Mouse (Mus musculus): ENCODE measurements around the gene Tatdn3. TPM values are rescaled to one million over a fixed set of nuclear protein-coding genes. Genes with fewer than 3 reads are reported as not detected.

Gene Tatdn3
- polyA plus RNA-seq, 1 experiment from 2014 or later = 16.6 TPM

- Histone ChIP-seq H3K27ac (no peak overlapping the region), H3K4me1 (peaks cover 19% of the 10 kb centered on the region), H3K36me3 (peaks cover 27% of the 10 kb centered on the region), H3K27me3 (ENCODE audit: insufficient read depth, poor library complexity, severe bottlenecking) (no peaks in the 10 kb centered on the region), H3K4me3 (no peak overlapping the region), H3K9me3 (no peaks in the 10 kb centered on the region)
- no peak for DNase-seq (ENCODE audit: low spot score)
- 95% methylated on average over 7 of the region's 7 CpGs for WGBS
Measured at GRCm38 (mm10) chr1:191021016-191021415, 41.7 kb downstream of the Tatdn3 start.

GRCm38 (mm10) chr1:191020217-191020924, 42.4 kb downstream of the Tatdn3 start:
- Histone ChIP-seq H3K27me3 (ENCODE audit: insufficient read depth, poor library complexity, severe bottlenecking) (no peaks in the 10 kb centered on the region), H3K36me3 (peaks cover 27% of the 10 kb centered on the region), H3K27ac (no peak overlapping the region), H3K4me1 (peaks cover 13% of the 10 kb centered on the region), H3K4me3 (no peak overlapping the region), H3K9me3 (no peaks in the 10 kb centered on the region)
- WGBS = 76% methylated on average over 3 of the region's 3 CpGs
- DNase-seq (ENCODE audit: low spot score) = peak; percentile 39

- H3K27ac ChIP-seq = no peak overlapping the region
- DNase-seq (ENCODE audit: low spot score) = no peak
- 92% methylated on average over 5 of the region's 5 CpGs for WGBS
- no peaks in the 10 kb centered on the region for H3K9me3 ChIP-seq
- peaks cover 31% of the 10 kb centered on the region for H3K36me3 ChIP-seq
- peaks cover 7% of the 10 kb centered on the region; the same call in 1 of the 2 replicates for H3K4me1 ChIP-seq
- H3K4me3 ChIP-seq = no peak overlapping the region
- no peaks in the 10 kb centered on the region for H3K27me3 ChIP-seq (ENCODE audit: insufficient read depth, poor library complexity, severe bottlenecking)
Measured at GRCm38 (mm10) chr1:191019803-191020202, 42.9 kb downstream of the Tatdn3 start.

- Histone ChIP-seq H3K27me3 (ENCODE audit: insufficient read depth, poor library complexity, severe bottlenecking) (no peaks in the 10 kb centered on the region), H3K27ac (no peak overlapping the region), H3K9me3 (no peaks in the 10 kb centered on the region), H3K36me3 (peaks cover 64% of the 10 kb centered on the region), H3K4me3 (no peak overlapping the region), H3K4me1 (no peaks in the 10 kb centered on the region)
- 94% methylated on average over 3 of the region's 3 CpGs for WGBS
- no peak for DNase-seq (ENCODE audit: low spot score)
Measured at GRCm38 (mm10) chr1:191014271-191014670, 48.5 kb downstream of the Tatdn3 start.

- Histone ChIP-seq H3K4me1 (no peaks in the 10 kb centered on the region), H3K4me3 (no peak overlapping the region), H3K9me3 (no peaks in the 10 kb centered on the region), H3K36me3 (peaks cover 77% of the 10 kb centered on the region), H3K27ac (no peak overlapping the region), H3K27me3 (ENCODE audit: insufficient read depth, poor library complexity, severe bottlenecking) (no peaks in the 10 kb centered on the region)
- WGBS = 96% methylated on average over 5 of the region's 5 CpGs
- no peak for DNase-seq (ENCODE audit: low spot score)
Measured at GRCm38 (mm10) chr1:191008707-191009106, 54.0 kb downstream of the Tatdn3 start.

GRCm38 (mm10) chr1:191002201-191002600, 60.5 kb downstream of the Tatdn3 start:
- Histone ChIP-seq H3K4me3 (no peak overlapping the region), H3K9me3 (no peaks in the 10 kb centered on the region), H3K36me3 (peaks cover 23% of the 10 kb centered on the region), H3K27ac (no peak overlapping the region), H3K27me3 (ENCODE audit: insufficient read depth, poor library complexity, severe bottlenecking) (no peaks in the 10 kb centered on the region), H3K4me1 (no peaks in the 10 kb centered on the region)
- 60% methylated on average over 6 of the region's 6 CpGs for WGBS
- DNase-seq (ENCODE audit: low spot score) = no peak

GRCm38 (mm10) chr1:191000686-191001085, 62.0 kb downstream of the Tatdn3 start:
- H3K4me1 ChIP-seq = no peaks in the 10 kb centered on the region
- WGBS = 90% methylated on average over 3 of the region's 3 CpGs
- no peak overlapping the region for H3K27ac ChIP-seq
- DNase-seq (ENCODE audit: low spot score) = no peak
- H3K36me3 ChIP-seq = peaks cover 17% of the 10 kb centered on the region; the same call in 1 of the 2 replicates
- no peaks in the 10 kb centered on the region for H3K9me3 ChIP-seq
- no peak overlapping the region for H3K4me3 ChIP-seq
- no peaks in the 10 kb centered on the region for H3K27me3 ChIP-seq (ENCODE audit: insufficient read depth, poor library complexity, severe bottlenecking)

- WGBS = 80% methylated on average over 1 of the region's 1 CpGs
- H3K27me3 ChIP-seq (ENCODE audit: insufficient read depth, poor library complexity, severe bottlenecking) = no peaks in the 10 kb centered on the region
- DNase-seq (ENCODE audit: low spot score) = no peak
- no peak overlapping the region for H3K4me3 ChIP-seq
- no peaks in the 10 kb centered on the region for H3K9me3 ChIP-seq
- 0 out of 2 replicates have a peak, but pooled peaks cover 3% of the 10 kb centered on the region for H3K4me1 ChIP-seq
- 0 out of 2 replicates have a peak, but pooled peaks cover 4% of the 10 kb centered on the region for H3K36me3 ChIP-seq
- H3K27ac ChIP-seq = no peak overlapping the region
Measured at GRCm38 (mm10) chr1:190998027-190998426, 64.7 kb downstream of the Tatdn3 start.

GRCm38 (mm10) chr1:190996346-190996877, 66.3 kb downstream of the Tatdn3 start:
- H3K4me1 ChIP-seq = 0 out of 2 replicates have a peak, but pooled peaks cover 10% of the 10 kb centered on the region
- H3K4me3 ChIP-seq = no peak overlapping the region
- 0 out of 2 replicates have a peak, but pooled peaks cover 4% of the 10 kb centered on the region for H3K36me3 ChIP-seq
- DNase-seq (ENCODE audit: low spot score) = no peak
- H3K9me3 ChIP-seq = no peaks in the 10 kb centered on the region
- H3K27ac ChIP-seq = no peak overlapping the region
- 70% methylated on average over 6 of the region's 6 CpGs for WGBS
- no peaks in the 10 kb centered on the region for H3K27me3 ChIP-seq (ENCODE audit: insufficient read depth, poor library complexity, severe bottlenecking)

Other genes with a start within 250 kb of the Tatdn3 start
- 13.2 and 15.3 TPM in 2 replicates for gene Rps6kc1, start 151.2 kb downstream of the Tatdn3 start, polyA plus RNA-seq (2016; fragmentation: Nextera tagmentation; extraction: Ambion mirVana)
- gene Angel2, start 137.8 kb downstream of the Tatdn3 start, polyA plus RNA-seq (2016; fragmentation: Nextera tagmentation; extraction: Ambion mirVana) = 33.4 and 38.8 TPM in 2 replicates
- gene Vash2, start 83.6 kb downstream of the Tatdn3 start, polyA plus RNA-seq (2016; fragmentation: Nextera tagmentation; extraction: Ambion mirVana) = 56.7 and 78.7 TPM in 2 replicates
- gene Flvcr1, start 36.8 kb downstream of the Tatdn3 start, polyA plus RNA-seq (2016; fragmentation: Nextera tagmentation; extraction: Ambion mirVana) = 4.4 and 8.5 TPM in 2 replicates
- gene Spata45, start 26.3 kb downstream of the Tatdn3 start, polyA plus RNA-seq (2016; fragmentation: Nextera tagmentation; extraction: Ambion mirVana) = not detected in 2 replicates
- gene Nsl1, start 80 bp upstream of the Tatdn3 start, polyA plus RNA-seq (2016; fragmentation: Nextera tagmentation; extraction: Ambion mirVana) = 20.6 and 21.8 TPM in 2 replicates
- 4.8 and 7.9 TPM in 2 replicates for gene Batf3, start 34.9 kb upstream of the Tatdn3 start, polyA plus RNA-seq (2016; fragmentation: Nextera tagmentation; extraction: Ambion mirVana)
- gene Fam71a, start 101.9 kb upstream of the Tatdn3 start, polyA plus RNA-seq (2016; fragmentation: Nextera tagmentation; extraction: Ambion mirVana) = not detected in 2 replicates
- 8.0 and 13.5 TPM in 2 replicates for gene Atf3, start 155.1 kb upstream of the Tatdn3 start, polyA plus RNA-seq (2016; fragmentation: Nextera tagmentation; extraction: Ambion mirVana)

All from heart, embryonic 10.5 days (tissue).